Mouse (Mus musculus): ENCODE data around the gene Olfr1301.

Olfr1301 gene

GRCm38 (mm10) chr2:111750706-111751105 lies at the start of gene Olfr1301:
TSS of gene Olfr1301 (plus strand) at chr2:111751006.
- DNase-seq (ENCODE audit: low spot score in 2 of 2): no peak

- no peak for DNase-seq (ENCODE audit: low spot score in 2 of 2)
These were observed 24.1 kb upstream of the Olfr1301 start for GRCm38 (mm10) chr2:111726739-111727138.

- no peak for DNase-seq (ENCODE audit: low spot score in 2 of 2)
These were observed 26.3 kb downstream of the Olfr1301 start, which contains the start of gene Olfr1302 for GRCm38 (mm10) chr2:111777129-111777528. TSS of gene Olfr1302 (plus strand) at chr2:111777429.
